Mouse (Mus musculus) spleen, postnatal 14 days (tissue): ENCODE data around the gene Cdc42ep5.
"Not testable (repeated sequence)": the region's sequence is repeated elsewhere in the genome, so short reads cannot be mapped to it uniquely, and the experiment has no call there.

Source experiments
- DNase-seq, 2 experiments: peaks; one replicate each; pipeline ENCODE4 v3.0.0; 2021 to 2022; ENCODE audit warnings: low spot score in 2 of 2

Cdc42ep5 gene

DNA sequence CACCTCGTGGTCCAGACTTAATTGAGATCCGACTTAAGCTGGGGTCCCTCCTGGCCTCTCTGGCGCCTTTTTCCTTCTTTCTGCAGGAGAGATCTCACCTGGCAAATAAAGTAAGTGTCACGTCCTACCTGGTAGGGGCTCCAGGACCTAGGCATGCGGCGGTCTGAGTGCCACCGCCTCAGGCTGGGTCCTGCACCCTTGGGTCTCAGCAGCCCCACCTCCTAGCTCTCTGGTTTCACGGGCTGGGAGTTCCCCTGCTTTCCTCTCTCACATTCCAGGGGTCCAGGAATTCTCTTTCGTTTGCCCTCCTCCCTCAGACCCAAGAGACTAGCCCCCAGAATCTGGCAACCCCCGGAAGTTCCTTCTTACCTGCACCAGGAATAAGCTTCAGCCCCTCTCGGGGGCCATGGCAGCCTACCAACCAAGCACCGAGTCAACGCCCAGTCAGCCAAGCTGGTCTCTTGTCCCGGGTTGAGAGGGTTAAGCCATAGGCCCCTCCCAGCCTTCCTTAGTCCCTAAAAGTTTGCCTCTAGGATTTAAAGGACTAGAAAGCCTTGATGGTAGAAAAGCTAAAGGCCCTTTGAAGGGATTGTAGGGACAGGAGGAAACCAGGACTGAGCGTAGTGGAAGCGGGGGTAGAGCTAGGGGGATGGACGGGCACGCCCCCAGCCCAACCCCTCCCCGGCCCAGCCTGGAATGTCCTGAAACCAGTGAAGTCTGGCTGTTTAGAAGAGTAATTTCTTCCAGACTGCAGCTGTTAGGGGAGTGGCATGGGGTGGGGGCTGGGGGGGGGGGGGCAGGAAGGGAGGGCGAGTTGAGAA lies at the start of gene Cdc42ep5:
TSS of gene Cdc42ep5 (minus strand) at position 771 of the 821 bp plus-strand sequence.
- DNase-seq: no peak

DNA sequence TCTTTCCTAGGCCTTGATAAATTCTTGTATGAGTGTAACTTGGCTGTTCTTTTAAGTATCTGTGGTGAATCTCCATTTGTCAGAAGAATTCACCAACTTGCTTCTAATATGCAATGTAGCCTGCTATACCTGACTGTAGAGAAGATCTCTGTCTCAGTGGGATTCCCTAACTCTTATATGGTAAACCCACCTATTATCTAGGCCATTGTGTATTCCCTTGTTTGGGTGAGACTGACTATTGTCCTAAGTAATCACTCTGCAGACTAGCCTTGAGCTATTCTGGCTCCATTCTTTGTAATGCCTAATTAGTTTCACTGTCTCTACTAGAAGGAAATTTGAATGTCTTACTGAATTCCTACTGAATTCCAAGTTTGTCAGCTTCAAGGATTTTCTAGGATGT lies 48.8 kb upstream of the Cdc42ep5 start:
- DNase-seq: not testable (repeated sequence)

DNA sequence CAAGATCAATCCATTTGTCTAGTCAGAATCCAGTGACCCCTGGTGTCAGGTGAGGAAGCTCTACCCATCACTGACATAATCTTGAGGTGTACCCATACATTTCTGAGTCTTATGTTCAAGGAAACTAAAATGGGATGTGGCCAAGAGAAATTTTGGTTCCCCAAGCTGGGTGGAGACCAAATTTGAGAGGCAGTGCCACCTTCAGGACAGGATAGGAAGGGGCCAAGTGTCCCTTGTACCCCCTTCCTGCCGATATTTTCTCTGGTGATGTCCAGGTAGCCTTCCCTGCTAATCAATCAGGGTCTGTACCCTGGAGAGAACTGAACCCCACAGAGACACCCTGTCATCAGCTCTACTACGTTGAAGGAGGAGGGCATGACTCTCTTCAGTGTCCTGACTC lies 44.0 kb upstream of the Cdc42ep5 start:
- no peak for DNase-seq

DNA sequence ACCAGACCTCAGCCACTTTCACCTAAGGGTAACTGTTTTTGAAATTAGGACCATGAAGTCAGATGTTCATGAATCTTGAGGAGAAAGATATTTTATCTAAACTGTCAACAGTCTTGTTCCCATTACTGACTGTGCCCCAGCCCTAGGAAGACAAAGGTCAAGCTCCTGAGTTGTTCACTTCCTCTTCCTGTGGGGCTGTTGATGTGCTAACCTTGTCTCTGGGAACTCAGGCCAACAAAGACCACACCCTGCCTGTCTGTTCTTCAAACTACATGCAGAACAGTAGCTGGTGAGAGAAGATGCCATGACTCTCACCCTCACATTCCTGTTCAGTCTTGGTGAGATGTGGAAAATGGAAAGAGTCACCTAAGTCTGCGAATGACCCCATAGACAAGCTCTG lies 42.5 kb upstream of the Cdc42ep5 start:
- no peak for DNase-seq

DNA sequence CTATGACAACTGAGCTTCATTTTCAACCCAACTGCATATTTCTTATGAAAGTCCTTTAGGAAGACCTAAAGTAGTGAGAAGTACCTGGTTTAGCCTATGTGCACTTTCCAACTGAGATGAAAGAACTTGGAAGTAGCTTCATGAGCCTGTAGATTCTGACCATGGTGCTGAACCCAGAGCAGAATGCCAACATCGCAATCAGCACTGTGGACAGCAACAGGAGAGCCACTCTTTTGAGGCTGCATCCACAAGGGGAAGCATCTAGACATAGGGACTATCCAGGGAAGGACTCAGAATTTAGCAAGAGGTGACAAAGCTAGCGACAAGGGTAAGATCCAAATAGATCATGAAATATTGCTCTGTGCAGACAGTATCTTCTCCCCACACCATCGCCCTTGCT lies 13.8 kb upstream of the Cdc42ep5 start:
- DNase-seq: no peak

DNA sequence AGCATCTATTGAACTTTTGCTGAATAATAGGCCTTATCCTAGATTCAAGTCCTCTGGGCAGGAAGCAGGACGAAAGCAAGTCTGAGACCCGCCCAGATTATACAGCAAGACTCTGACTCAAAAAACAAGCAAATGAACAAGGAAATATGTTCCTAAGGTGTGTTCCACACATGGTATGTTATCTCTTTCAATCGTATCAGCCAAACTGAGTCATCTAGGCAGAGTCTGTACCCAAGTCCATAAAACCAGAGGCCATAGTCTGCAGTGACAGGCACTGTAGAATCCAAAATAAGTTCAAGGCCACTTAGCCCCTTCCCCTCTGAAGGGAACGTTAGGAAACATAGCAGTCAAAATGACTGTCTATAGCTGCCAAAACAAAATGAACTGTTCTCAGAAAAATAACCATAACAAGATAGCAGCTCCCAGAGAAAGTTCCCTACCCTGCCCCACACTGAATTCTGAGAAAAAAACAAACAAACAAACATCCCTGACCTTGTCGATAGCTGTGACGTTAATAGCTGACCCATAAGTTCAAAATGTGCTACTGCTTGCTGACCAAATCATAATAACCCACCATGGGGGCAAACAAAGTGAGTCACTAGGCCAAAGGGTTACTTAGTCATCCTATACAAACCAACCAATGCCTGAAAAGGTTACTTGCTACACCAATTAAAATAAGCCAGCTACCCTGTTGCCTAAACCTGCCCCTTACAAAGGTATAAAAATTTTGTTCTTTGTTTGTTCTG lies 5.7 kb upstream of the Cdc42ep5 start:
- DNase-seq: no peak

DNA sequence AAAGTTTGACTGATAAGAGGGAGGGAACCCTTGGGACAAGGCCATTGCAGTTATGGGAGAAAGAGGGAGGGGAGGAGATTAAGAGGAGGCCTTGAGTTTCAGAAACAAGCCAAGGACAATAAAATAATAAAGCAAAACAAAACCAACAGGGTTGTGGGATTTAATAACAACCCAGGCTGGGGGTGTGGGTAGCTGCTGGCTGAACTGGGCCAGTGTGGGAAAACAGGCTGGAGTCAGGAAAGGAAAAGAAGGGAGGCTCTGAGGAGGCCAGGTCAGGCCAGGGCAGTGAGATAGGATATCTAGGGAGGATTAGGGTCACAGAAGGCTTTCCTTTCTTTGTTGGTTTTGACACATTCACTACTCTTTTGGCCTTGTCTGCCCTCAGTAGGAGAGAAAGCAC lies 2.4 kb upstream of the Cdc42ep5 start:
- DNase-seq: no peak

DNA sequence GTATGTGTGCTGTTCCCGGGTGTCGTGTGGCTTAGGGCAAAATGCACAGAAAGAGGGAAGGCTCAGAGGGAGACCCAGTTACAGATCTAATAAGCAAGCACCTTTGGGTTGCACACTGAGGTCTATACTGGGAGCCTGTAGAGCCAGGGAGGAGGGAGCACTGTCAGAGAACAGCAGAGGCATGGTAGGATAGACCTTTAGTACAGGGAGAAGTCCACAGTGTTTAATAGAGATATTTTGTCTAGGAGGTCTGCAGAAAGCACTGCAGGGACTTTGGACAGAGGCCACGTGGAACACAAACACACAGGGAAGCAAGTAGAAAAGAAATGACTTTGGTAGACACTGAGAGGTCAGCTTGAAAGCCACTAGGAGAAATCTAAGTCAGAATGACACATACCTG lies 626 bp upstream of the Cdc42ep5 start:
- no peak for DNase-seq

DNA sequence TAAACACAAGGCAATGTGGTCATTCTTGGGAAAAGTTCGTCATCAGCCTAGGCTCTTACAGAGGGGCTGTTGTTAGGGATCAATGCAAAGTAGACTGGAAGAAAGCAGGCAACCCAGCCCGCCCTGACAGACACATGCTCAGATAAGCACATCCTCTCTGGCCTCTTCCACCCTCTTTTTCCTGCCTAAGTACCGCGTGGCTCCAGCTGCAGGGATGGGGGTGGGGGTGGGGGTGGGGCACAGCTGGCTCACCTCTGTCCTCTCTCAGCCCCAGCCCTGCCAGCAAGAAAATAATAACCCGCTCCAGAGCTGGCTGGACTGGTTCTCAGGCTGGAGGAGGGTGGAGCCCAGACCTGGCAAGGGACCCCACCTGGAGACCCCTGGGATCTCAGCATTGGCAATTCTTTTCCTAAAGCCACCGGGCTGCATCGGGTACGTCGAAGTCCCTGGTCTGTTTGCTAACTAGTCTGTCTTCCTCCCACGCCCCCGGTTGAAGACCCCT lies 1.0 kb downstream of the Cdc42ep5 start:
- no peak for DNase-seq

DNA sequence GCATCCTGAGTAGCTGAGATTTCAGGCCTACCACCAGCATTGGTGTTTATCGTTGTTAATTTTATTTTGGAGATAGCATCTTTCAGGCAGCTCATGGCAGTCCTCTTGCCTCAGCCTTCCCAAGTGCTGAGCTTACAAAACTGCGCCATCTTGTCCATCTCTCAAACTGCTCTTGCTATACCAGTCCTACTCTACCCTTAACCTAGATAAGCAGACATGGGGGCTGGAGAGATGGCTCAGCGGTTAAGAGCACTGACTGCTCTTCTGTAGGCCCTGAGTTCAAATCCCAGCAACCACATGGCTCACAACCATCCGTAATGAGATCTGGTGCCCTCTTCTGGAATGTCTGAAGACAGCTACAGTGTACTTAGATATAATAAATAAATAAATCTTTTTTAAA lies 3.1 kb downstream of the Cdc42ep5 start:
- DNase-seq: not testable (repeated sequence)

DNA sequence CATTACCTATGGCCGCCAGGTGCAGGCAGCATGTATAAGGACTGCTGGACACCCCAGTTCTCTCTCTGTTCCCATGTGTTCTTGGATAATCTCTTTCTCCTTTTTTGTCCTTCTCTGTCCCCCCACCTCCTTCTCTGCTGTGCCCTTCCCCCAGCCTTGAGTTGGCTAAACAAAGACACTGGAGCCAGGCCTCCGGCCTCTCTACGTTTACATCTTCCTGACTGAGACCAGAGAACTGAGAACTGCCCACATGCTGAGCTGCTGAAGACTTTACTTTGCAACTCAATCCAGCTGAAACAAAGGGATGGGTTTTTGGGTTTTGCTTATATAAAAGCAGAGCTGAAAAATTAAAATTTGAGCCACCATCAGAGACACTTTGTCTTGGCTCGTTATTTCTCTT lies 9.7 kb downstream of the Cdc42ep5 start:
- no peak for DNase-seq

DNA sequence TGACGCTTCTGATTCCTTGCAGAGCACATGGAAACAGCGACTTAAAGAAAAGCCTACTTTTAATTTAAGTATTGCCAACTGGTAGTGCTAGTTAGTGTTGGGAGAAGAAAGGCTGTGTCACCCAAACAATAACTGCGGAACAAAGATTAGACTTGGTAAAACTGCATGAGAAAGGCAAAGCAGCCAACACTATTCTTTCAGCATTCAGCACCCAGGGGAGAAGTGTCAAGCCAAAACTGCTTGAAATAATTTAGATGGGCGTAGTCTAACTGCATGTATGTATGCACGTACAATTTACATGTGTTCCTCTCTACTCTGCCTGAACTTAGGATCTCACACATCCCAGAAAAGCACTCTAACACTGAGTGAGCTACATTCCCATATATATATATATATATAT lies 10.3 kb downstream of the Cdc42ep5 start:
- no peak for DNase-seq

DNA sequence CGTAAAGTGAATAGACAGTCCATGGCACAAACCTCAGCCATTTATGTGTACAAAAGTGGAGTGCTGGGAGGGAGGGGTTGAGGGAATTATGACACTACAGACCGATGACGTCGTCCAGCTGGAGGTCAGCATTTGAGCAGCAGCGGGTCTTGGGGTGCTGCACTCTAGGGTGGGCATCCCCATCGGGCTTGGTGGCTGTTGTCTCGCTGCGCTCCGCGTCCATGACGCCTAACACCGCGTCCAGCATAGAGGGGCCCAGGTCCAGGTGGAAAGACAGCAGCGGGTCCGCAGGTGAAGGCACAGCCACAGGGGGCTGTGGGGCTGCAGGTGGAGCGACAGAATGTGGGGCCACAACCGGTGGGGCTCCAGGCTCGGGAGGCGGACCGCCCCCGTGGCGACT lies 13.4 kb downstream of the Cdc42ep5 start:
- DNase-seq: no peak

DNA sequence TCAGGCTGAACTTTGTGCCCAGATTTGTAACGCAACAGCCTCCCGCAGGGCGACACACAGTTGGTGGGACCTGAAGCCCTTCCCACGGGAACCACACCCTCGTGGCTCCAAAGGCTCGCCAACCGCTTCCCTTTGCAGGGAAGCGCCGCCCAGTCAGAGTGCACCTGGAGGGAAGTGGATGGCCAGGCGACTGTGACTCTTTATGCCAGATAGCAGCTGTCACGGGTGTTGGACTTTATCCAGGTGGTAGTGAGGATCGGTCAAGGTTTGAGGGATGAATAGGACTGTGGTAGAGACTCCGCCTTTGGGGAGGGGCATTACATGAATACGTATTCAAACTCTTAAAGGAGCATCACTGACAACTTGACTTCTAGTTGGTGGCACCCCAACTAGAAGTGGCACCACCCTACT lies 13.8 kb downstream of the Cdc42ep5 start:
- DNase-seq: no peak

DNA sequence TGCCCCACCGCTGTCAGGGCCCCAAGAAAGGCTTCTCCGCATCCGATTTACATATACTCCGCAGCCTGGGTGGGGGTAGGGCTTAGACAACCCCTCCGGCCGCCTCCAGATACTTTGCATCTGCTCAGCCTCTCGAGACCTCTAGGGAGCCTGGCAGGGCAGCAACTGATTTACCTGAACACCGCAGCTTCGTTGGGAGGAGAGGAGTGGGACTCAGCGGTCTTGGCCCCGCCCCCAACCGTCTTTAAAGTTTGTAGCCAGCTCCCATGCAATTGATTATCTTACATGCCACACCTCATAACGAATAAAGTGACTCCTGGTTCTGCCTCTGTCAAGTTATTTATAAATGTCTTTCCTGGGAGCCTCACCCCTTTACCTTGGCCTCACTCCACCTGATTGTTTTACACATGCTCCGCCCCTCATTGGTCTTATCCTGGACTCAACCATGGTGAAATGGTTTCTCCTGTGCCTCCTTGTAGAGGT lies 14.6 kb downstream of the Cdc42ep5 start, which contains the start of gene Leng9:
TSS of gene Leng9 (minus strand) at position 316 of the 483 bp plus-strand sequence.
- peak in 1 of 2 experiments; percentile 48 for DNase-seq

DNA sequence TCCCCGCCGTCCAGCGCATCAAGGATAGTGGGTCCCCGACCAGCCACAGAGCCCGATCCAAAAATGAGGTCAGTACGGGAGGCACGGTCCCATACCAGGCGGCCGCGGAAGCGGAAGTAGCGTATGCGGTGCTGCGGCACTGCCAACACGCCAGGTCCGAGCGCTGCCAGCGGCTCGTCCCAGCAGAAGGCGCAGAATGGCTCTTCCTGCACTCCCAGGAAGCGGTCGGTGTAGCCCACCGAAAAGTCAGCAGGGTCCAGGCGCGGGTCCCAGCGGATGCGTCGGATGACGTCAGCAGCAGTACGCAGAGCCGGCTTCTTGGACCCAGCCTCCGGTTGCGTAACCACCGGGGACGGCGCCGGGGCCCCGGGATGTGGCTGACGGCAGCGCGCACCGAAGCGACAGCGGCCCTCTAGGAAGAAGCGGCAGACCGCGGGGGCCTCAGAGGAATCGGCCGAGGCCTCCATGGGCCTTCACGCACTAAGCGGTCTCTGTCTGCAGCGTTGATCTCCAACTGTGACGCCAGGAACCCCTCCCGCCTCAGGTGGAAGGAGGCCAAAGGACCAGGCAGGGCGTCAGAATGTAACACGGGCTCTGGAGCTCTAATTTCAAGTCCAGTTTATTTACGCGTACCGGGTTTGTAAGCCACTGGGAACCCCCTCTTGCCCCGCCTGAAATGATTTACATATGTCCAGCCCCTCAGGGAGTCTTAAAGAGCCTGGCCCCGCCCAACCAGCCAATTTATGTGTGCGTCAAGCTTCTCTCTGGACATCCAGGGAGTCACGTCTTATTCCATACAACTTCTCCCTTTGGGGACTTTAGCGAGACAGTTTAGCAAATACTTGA lies 15.2 kb downstream of the Cdc42ep5 start:
- DNase-seq: peak; percentile 42 to 60

DNA sequence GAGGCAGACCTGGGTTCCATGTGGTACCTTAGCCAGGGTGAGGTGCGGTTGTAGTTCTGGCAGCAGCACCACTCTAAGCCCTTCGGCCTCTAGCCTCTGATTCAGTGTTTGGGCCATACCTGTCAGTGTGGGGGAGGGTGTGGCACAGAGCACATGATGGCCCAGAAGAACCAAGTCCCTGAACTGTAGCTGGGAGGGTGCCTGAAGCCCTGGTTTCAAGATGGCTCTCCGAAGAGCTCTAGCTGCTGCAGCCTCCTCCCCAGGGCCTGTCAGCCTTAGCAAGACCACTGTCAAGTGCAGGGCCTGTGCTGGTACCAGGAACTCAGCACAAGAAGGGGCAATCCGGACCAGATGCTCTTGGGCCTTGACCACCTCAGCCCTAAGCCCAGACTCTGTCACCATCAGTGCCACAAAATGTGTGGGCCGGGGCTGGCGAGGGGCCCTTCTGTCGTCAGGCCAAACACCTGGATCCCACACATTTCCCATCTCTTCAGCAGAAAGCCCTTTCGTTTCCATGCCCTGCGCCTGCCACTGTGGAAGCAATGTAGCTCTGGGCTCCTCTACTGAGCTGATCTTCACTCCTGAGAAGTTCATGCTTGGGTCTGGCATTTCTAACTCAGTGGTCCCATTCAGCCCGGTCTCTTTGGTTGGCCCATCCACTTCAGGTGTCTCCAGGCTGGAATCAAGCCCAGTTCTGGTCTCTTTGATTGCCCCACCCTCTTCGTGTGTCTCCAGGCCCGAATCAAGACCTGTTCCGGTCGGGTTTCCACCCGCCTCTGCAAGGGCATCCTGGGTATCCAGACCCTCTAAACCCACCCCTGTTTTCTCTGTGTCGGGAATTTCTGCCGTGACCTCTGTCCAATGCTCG lies 16.1 kb downstream of the Cdc42ep5 start:
- no peak for DNase-seq

DNA sequence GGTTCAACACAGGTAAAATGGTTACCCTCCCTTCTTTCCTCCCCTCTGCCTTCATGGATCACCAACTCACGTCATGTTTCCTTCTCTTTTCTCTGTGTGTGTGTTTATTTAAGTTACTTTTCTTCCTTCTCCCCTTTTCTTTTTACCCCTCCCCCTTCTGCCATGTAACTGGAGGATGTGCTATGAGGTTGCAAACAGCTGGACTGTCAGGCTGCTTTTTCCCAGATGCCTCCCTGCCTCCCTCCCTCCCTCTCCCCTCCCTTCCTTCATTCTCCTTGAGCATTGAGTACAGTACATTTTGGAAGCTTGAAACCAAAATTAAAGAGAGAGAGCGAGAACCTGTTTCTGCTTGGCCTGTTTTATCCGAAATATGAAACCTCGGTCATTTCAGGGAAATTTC lies 16.8 kb downstream of the Cdc42ep5 start:
- no peak for DNase-seq

DNA sequence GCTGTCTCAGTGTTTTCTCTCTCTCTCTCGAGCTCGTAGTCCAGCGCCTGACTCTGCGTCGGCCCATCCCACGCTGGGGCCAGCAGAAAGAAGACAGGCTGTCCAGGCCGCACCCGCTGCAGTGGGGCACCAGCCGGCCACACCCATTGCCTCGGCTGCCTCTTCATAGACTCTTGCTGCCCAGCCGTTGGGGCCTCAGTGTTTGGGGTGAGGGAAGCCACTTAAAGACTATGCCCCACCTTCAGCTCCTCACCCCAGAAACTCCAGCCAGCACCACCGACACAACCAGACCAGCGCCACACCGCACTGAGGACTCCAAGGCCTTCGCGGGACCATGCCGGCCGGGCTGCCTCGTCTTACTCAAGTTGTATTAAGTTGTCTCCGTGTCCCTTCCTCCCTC lies 17.3 kb downstream of the Cdc42ep5 start:
- no peak for DNase-seq

DNA sequence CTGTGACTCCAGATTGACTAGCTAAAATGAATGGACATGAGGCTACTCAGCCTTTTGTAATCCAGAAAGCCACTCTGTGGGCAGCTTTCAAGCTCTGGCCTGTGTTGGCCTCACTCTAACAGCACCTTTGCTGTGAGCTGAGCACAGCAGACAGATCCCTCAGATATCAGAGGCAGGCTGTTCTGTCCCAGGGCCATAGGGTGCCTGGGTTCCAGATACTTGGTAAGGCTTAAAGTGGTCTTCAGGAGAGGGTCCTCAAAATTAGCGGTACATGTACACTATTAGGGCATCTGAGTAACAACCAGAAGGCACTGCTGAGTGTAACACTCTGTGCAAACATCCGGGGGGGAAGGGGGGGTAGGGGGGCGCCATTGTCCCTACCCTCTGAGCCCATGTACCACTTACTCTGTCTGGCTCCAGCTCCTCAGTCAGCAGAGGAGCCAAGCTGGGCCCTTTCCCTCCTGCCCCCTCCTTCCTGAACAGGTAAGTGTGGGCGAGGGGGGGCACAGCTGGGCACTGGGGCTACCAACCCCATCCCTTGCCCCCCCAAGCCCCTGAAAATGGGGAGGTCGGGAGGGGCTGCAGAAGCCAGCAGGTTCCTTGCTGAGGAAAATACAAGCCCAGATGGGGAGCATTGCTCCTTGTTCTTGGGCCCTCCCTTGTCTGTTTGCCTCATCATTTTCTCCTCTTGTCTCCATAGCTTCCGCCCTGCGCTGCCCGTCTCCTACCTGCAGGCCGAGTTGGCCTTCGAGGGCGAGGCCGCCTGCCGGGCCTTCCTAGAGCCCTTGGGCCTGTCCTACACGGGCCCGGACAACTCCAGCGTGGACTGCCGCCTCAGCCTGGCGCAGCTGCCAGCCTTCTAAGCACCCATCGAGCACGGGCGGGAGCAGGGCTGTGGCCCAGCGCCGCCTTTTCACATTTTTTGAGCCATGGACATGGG lies 18.1 kb downstream of the Cdc42ep5 start:
- no peak for DNase-seq
